Mouse (Mus musculus) macrophage (primary cell): ENCODE measurements around the gene Fam168b. TPM values are rescaled to one million over a fixed set of nuclear protein-coding genes. Genes with fewer than 3 reads are reported as not detected.

Experiments
- H3K27ac ChIP-seq: fragments of 350-480 bp; formaldehyde crosslinking; 2 replicates; pipeline ENCODE4 v1.9.0; 2021
- H3K36me3 ChIP-seq: fragments of 350-480 bp; formaldehyde crosslinking; 2 replicates; pipeline ENCODE4 v1.9.0; 2021; ENCODE audit errors: inconsistent target
- H3K4me3 ChIP-seq: fragments of 350-480 bp; formaldehyde crosslinking; 2 replicates; pipeline ENCODE4 v1.9.0; 2021; ENCODE audit errors: inconsistent target
- H3K79me2 ChIP-seq: fragments of 350-480 bp; formaldehyde crosslinking; 2 replicates; pipeline ENCODE4 v1.9.0; 2021; ENCODE audit errors: inconsistent target
- WGBS: methylation state at CpG from one replicate; pipeline ENCODE4 v1.1.7; 2026; ENCODE audit warnings: inconsistent platforms; ENCODE audit not compliant: missing documents; 5-methylcytosine and 5-hydroxymethylcytosine counted together
- polyA plus RNA-seq: library from polyadenylated mRNA; stranded (reverse); fragments of 250-400 nt; gene quantifications from 3 replicates; pipeline ENCODE4 v1.2.4, GENCODE M21; 2018; ENCODE audit warnings: inconsistent platforms

Gene Fam168b
- polyA plus RNA-seq, 1 experiment from 2014 or later = 105 TPM

- Histone ChIP-seq H3K27ac (peak overlapping the region; percentile 70), H3K79me2 (peaks cover 82% of the 10 kb centered on the region), H3K4me3 (no peak overlapping the region), H3K36me3 (peaks cover 16% of the 10 kb centered on the region; the same call in 1 of the 2 replicates)
- 10% methylated on average over 12 of the region's 12 CpGs for WGBS
These were observed 3.6 kb downstream of the Fam168b start for GRCm38 (mm10) chr1:34839241-34839640.

GRCm38 (mm10) chr1:34837951-34838689 is 4.7 kb downstream of the Fam168b start:
- H3K27ac ChIP-seq = peak overlapping the region; percentile 70
- H3K4me3 ChIP-seq = no peak overlapping the region
- WGBS = 60% methylated on average over 6 of the region's 6 CpGs

GRCm38 (mm10) chr1:34834904-34835303 is 8.0 kb downstream of the Fam168b start:
- peaks cover 16% of the 10 kb centered on the region; the same call in 1 of the 2 replicates for H3K36me3 ChIP-seq
- H3K27ac ChIP-seq = no peak overlapping the region
- WGBS = 23% methylated on average over 2 of the region's 2 CpGs
- no peak overlapping the region for H3K4me3 ChIP-seq
- peaks cover 100% of the 10 kb centered on the region for H3K79me2 ChIP-seq

More at GRCm38 (mm10) chr1:34837951-34838689, 4.7 kb downstream of the Fam168b start:
- peaks cover 16% of the 10 kb centered on the region; the same call in 1 of the 2 replicates for H3K36me3 ChIP-seq
- H3K79me2 ChIP-seq = peaks cover 94% of the 10 kb centered on the region

- Histone ChIP-seq H3K79me2 (peaks cover 96% of the 10 kb centered on the region), H3K36me3 (peaks cover 12% of the 10 kb centered on the region; the same call in 1 of the 2 replicates), H3K27ac (peak overlapping the region; percentile 73), H3K4me3 (no peak overlapping the region)
- WGBS = 67% methylated on average over 1 of the region's 1 CpGs
These were observed 11.5 kb downstream of the Fam168b start for GRCm38 (mm10) chr1:34831381-34831780.

GRCm38 (mm10) chr1:34830934-34831333 is 11.9 kb downstream of the Fam168b start:
- Histone ChIP-seq H3K27ac (peak overlapping the region; percentile 73), H3K36me3 (peaks cover 12% of the 10 kb centered on the region; the same call in 1 of the 2 replicates), H3K4me3 (no peak overlapping the region), H3K79me2 (peaks cover 96% of the 10 kb centered on the region)
- WGBS = 83% methylated on average over 2 of the region's 2 CpGs

- H3K79me2 ChIP-seq = peaks cover 96% of the 10 kb centered on the region
- peak overlapping the region; percentile 73 for H3K27ac ChIP-seq
These were observed 14.2 kb downstream of the Fam168b start for GRCm38 (mm10) chr1:34828528-34829294.

GRCm38 (mm10) chr1:34827900-34828299 is 15.0 kb downstream of the Fam168b start:
- Histone ChIP-seq H3K79me2 (peaks cover 96% of the 10 kb centered on the region), H3K36me3 (peaks cover 6% of the 10 kb centered on the region; the same call in 1 of the 2 replicates), H3K27ac (peak overlapping the region; percentile 73), H3K4me3 (no peak overlapping the region)
- 22% methylated on average over 7 of the region's 7 CpGs for WGBS

More at GRCm38 (mm10) chr1:34828528-34829294, 14.2 kb downstream of the Fam168b start:
- Histone ChIP-seq H3K4me3 (no peak overlapping the region), H3K36me3 (peaks cover 6% of the 10 kb centered on the region; the same call in 1 of the 2 replicates)
- 95% methylated on average over 5 of the region's 5 CpGs for WGBS

- Histone ChIP-seq H3K36me3 (peaks cover 11% of the 10 kb centered on the region; the same call in 1 of the 2 replicates), H3K4me3 (no peak overlapping the region), H3K27ac (no peak overlapping the region), H3K79me2 (peaks cover 96% of the 10 kb centered on the region)
- 76% methylated on average over 9 of the region's 9 CpGs for WGBS
These were observed 17.0 kb downstream of the Fam168b start for GRCm38 (mm10) chr1:34825909-34826308.

- Histone ChIP-seq H3K36me3 (peaks cover 24% of the 10 kb centered on the region), H3K79me2 (peaks cover 96% of the 10 kb centered on the region), H3K27ac (peak overlapping the region; percentile 33; the same call in 1 of the 2 replicates), H3K4me3 (no peak overlapping the region)
- 94% methylated on average over 8 of the region's 8 CpGs for WGBS
These were observed 18.7 kb downstream of the Fam168b start for GRCm38 (mm10) chr1:34824208-34824607.

GRCm38 (mm10) chr1:34823353-34823752 is 19.5 kb downstream of the Fam168b start:
- WGBS = 33% methylated on average over 6 of the region's 6 CpGs
- H3K27ac ChIP-seq = peak overlapping the region; percentile 63
- H3K79me2 ChIP-seq = peaks cover 96% of the 10 kb centered on the region
- peaks cover 32% of the 10 kb centered on the region for H3K36me3 ChIP-seq
- no peak overlapping the region for H3K4me3 ChIP-seq

- Histone ChIP-seq H3K79me2 (peaks cover 100% of the 10 kb centered on the region), H3K27ac (peak overlapping the region; percentile 63), H3K36me3 (peaks cover 39% of the 10 kb centered on the region), H3K4me3 (no peak overlapping the region)
- 92% methylated on average over 7 of the region's 7 CpGs for WGBS
These were observed 20.1 kb downstream of the Fam168b start for GRCm38 (mm10) chr1:34822746-34823145.

- Histone ChIP-seq H3K79me2 (peaks cover 100% of the 10 kb centered on the region), H3K36me3 (peaks cover 46% of the 10 kb centered on the region), H3K27ac (peak overlapping the region; percentile 7; the same call in 1 of the 2 replicates), H3K4me3 (no peak overlapping the region)
- WGBS = 97% methylated on average over 6 of the region's 7 CpGs
These were observed 20.9 kb downstream of the Fam168b start for GRCm38 (mm10) chr1:34822003-34822402.

GRCm38 (mm10) chr1:34821411-34821810 is 21.5 kb downstream of the Fam168b start:
- no peak overlapping the region for H3K4me3 ChIP-seq
- 74% methylated on average over 2 of the region's 2 CpGs for WGBS
- peak overlapping the region; percentile 7; the same call in 1 of the 2 replicates for H3K27ac ChIP-seq
- H3K36me3 ChIP-seq = peaks cover 46% of the 10 kb centered on the region
- H3K79me2 ChIP-seq = peaks cover 100% of the 10 kb centered on the region

- Histone ChIP-seq H3K27ac (no peak overlapping the region), H3K79me2 (peaks cover 100% of the 10 kb centered on the region), H3K36me3 (peaks cover 63% of the 10 kb centered on the region), H3K4me3 (no peak overlapping the region)
- WGBS = 89% methylated on average over 6 of the region's 6 CpGs
These were observed 23.5 kb downstream of the Fam168b start for GRCm38 (mm10) chr1:34819225-34819910.
